Mouse (Mus musculus): ENCODE results near the gene Fbxo22.

DNA sequence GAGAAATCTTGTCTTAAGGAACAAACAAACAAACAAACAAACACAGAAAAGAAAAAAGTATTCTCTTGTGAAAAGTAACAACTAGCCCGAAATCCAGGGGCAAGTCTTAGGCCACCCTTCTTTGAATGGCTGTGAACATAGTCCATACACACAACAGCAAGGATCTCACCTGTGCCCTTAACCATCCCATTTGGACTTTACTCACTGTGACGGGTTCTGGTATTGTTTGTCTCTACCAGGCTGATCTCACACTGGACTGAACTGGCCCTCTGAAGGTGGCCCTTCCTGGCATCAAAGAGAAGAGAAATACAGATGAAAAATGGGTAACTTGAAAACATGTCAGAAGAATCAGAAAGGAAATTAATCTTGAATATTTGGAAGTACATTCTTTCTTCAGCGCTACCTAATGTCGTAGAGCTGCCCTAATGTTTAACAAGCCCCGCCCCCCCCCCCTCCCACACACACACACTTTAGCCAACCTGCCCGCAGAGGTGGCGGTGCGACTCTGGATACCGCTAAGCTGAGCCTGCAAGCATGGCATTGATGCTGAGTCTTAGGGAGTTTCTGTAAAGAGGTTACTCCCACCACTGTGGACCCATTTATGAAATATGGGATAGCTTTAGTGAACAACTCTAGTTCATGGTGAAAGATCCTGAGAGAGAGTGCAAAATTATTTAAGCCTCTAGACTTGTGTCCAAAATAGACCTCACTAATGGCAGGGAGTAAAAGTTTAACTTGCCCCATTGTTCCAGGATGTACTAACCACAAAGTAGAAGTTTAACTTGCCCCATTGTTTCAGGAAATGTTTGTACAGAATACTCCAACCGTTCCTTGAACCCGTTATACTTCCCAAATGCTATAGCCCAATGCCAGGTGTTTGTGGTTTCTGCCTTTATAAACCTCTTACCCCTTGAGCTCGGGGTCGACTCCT, 27.8 kb downstream of the Fbxo22 start:
- TF ChIP-seq POLR2A (IDR thresholded peaks at IDR 0.05; ENCODE audit: borderline replicate concordance, low read depth, low read length) (no peak), CTCF (IDR thresholded peaks at IDR 0.05; ENCODE audit: low read depth, low read length) (no peak)

Measured in bone marrow macrophage, adult 2 months (primary cell).